Mouse (Mus musculus): Measurements from ENCODE around the gene Ift172.

- no peak for TF ChIP-seq CTCF (IDR thresholded peaks at IDR 0.05; ENCODE audit: low read depth, low read length)
- TF ChIP-seq POLR2A (IDR thresholded peaks at IDR 0.05; ENCODE audit: extremely low read depth, insufficient read depth, low read length) = no peak
Observed at GRCm38 (mm10) chr5:31303093-31303492, 12.2 kb upstream of the Ift172 start.

Measured in liver, adult 2 months (tissue).